Mouse (Mus musculus): ENCODE data around the gene Hamp2. TPM values are rescaled to one million over a fixed set of nuclear protein-coding genes. Genes with fewer than 3 reads are reported as not detected.

The Hamp2 gene
- polyA plus RNA-seq, 1 experiment from 2014 or later: not detected

DNA sequence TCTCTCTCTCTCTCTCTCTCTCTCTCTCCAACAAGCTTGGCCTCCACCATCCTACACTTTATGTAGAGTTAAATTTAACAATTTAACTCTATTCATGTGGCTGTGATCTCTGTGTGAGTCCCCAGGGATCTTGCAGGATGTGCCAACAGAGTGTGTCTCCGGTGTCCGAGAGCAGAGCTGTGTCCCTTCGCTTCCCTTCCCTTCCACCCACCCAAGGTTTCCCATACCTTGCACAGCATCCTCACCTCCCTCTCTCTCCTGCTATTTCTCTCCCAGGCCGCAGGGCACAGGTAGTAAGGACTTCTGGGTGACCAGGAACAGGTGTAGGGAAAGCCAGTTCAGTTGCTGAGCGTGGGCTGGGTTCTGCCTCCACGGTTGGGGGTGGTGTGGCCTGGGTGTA lies 45.5 kb downstream of the Hamp2 start:
- Histone ChIP-seq H3K9me3 (no peaks in the 10 kb centered on the region), H3K36me3 (no peaks in the 10 kb centered on the region), H3K27ac (no peak overlapping the region), H3K4me1 (peaks cover 3% of the 10 kb centered on the region; the same call in 1 of the 2 replicates), H3K4me3 (no peak overlapping the region), H3K27me3 (ENCODE audit: insufficient read depth, poor library complexity, severe bottlenecking) (peaks cover 11% of the 10 kb centered on the region; the same call in 1 of the 2 replicates)
- 78% methylated on average over 6 of the region's 6 CpGs for WGBS
- DNase-seq (ENCODE audit: low spot score): no peak

DNA sequence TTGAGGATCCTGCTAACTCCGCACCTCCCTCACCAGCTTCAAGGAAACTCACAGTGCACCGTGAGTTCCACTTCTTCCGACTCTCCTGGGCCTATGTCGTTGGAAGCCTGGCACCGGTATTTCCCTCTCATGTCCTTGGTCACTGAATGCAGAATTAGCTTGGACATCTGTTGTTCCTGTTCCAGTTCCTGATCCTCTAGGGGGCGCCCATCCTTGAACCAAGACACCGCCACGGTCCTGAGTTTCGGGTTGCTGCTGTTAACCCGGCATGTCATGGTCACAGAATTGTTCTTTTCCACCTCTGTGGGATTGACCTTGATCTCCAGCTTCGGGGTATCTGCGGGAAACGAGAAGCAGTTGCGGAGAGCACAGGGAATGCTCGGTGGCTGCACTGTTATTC lies 51.4 kb downstream of the Hamp2 start:
- WGBS: 21% methylated on average over 15 of the region's 15 CpGs
- H3K27ac ChIP-seq: no peak overlapping the region
- DNase-seq (ENCODE audit: low spot score): peak; percentile 82
- no peaks in the 10 kb centered on the region for H3K4me1 ChIP-seq
- peaks cover 55% of the 10 kb centered on the region for H3K27me3 ChIP-seq (ENCODE audit: insufficient read depth, poor library complexity, severe bottlenecking)
- no peaks in the 10 kb centered on the region for H3K36me3 ChIP-seq
- H3K4me3 ChIP-seq: no peak overlapping the region
- H3K9me3 ChIP-seq: no peaks in the 10 kb centered on the region

Other genes starting within 250 kb of the Hamp2 start
- gene 2200002J24Rik, start 225.8 kb downstream of the Hamp2 start, polyA plus RNA-seq (2016; fragmentation: Nextera tagmentation; extraction: Ambion mirVana): 0.48 and 1.1 TPM in 2 replicates
- 1.1 and 1.5 TPM in 2 replicates for gene Atp4a, start 212.5 kb downstream of the Hamp2 start, polyA plus RNA-seq (2016; fragmentation: Nextera tagmentation; extraction: Ambion mirVana)
- 183 and 189 TPM in 2 replicates for gene Tmem147, start 195.1 kb downstream of the Hamp2 start, polyA plus RNA-seq (2016; fragmentation: Nextera tagmentation; extraction: Ambion mirVana)
- gene Gapdhs, start 181.0 kb downstream of the Hamp2 start, polyA plus RNA-seq (2016; fragmentation: Nextera tagmentation; extraction: Ambion mirVana): 0.23 and 0.48 TPM in 2 replicates
- 0.84 and 1.1 TPM in 2 replicates for gene Sbsn, start 173.2 kb downstream of the Hamp2 start, polyA plus RNA-seq (2016; fragmentation: Nextera tagmentation; extraction: Ambion mirVana)
- gene Dmkn, start 160.9 kb downstream of the Hamp2 start, polyA plus RNA-seq (2016; fragmentation: Nextera tagmentation; extraction: Ambion mirVana): 0.39 and 0.81 TPM in 2 replicates
- gene Krtdap, start 136.8 kb downstream of the Hamp2 start, polyA plus RNA-seq (2016; fragmentation: Nextera tagmentation; extraction: Ambion mirVana): not detected in 2 replicates
- gene Ffar2, start 100.9 kb downstream of the Hamp2 start, polyA plus RNA-seq (2016; fragmentation: Nextera tagmentation; extraction: Ambion mirVana): 0.20 TPM in 1 of 2 replicates, not detected in the other
- gene Ffar3, start 68.5 kb downstream of the Hamp2 start, polyA plus RNA-seq (2016; fragmentation: Nextera tagmentation; extraction: Ambion mirVana): 0.10 and 0.17 TPM in 2 replicates
- gene Ffar1, start 63.1 kb downstream of the Hamp2 start, polyA plus RNA-seq (2016; fragmentation: Nextera tagmentation; extraction: Ambion mirVana): not detected in 2 replicates
- gene Cd22, start 44.3 kb downstream of the Hamp2 start, polyA plus RNA-seq (2016; fragmentation: Nextera tagmentation; extraction: Ambion mirVana): not detected in 2 replicates
- 0.30 and 0.38 TPM in 2 replicates for gene Mag, start 9.8 kb downstream of the Hamp2 start, polyA plus RNA-seq (2016; fragmentation: Nextera tagmentation; extraction: Ambion mirVana)
- gene Hamp, start 19.4 kb upstream of the Hamp2 start, polyA plus RNA-seq (2016; fragmentation: Nextera tagmentation; extraction: Ambion mirVana): not detected in 2 replicates
- gene Usf2, start 32.1 kb upstream of the Hamp2 start, polyA plus RNA-seq (2016; fragmentation: Nextera tagmentation; extraction: Ambion mirVana): 15.0 and 26.9 TPM in 2 replicates
- 16.6 and 40.3 TPM in 2 replicates for gene Lsr, start 48.8 kb upstream of the Hamp2 start, polyA plus RNA-seq (2016; fragmentation: Nextera tagmentation; extraction: Ambion mirVana)
- gene Fam187b, start 49.1 kb upstream of the Hamp2 start, polyA plus RNA-seq (2016; fragmentation: Nextera tagmentation; extraction: Ambion mirVana): 1.2 and 2.5 TPM in 2 replicates
- 24.3 and 26.4 TPM in 2 replicates for gene Fxyd5, start 117.8 kb upstream of the Hamp2 start, polyA plus RNA-seq (2016; fragmentation: Nextera tagmentation; extraction: Ambion mirVana)
- gene Fxyd7, start 126.8 kb upstream of the Hamp2 start, polyA plus RNA-seq (2016; fragmentation: Nextera tagmentation; extraction: Ambion mirVana): 0.22 and 1.5 TPM in 2 replicates
- gene Fxyd1, start 132.5 kb upstream of the Hamp2 start, polyA plus RNA-seq (2016; fragmentation: Nextera tagmentation; extraction: Ambion mirVana): 167 and 365 TPM in 2 replicates
- gene Lgi4, start 134.7 kb upstream of the Hamp2 start, polyA plus RNA-seq (2016; fragmentation: Nextera tagmentation; extraction: Ambion mirVana): 0.27 and 0.41 TPM in 2 replicates
- gene Fxyd3, start 152.0 kb upstream of the Hamp2 start, polyA plus RNA-seq (2016; fragmentation: Nextera tagmentation; extraction: Ambion mirVana): 0.53 and 2.0 TPM in 2 replicates
- gene Hpn, start 190.6 kb upstream of the Hamp2 start, polyA plus RNA-seq (2016; fragmentation: Nextera tagmentation; extraction: Ambion mirVana): 3.6 and 15.0 TPM in 2 replicates
- 3.9 and 4.3 TPM in 2 replicates for gene Scn1b, start 202.3 kb upstream of the Hamp2 start, polyA plus RNA-seq (2016; fragmentation: Nextera tagmentation; extraction: Ambion mirVana)
- gene Gramd1a, start 231.2 kb upstream of the Hamp2 start, polyA plus RNA-seq (2016; fragmentation: Nextera tagmentation; extraction: Ambion mirVana): 58.1 and 70.9 TPM in 2 replicates